Mouse (Mus musculus): Measurements from ENCODE around the gene Kcna10. TPM values are rescaled to one million over a fixed set of nuclear protein-coding genes. Genes with fewer than 3 reads are reported as not detected.

Kcna10 gene
- total RNA-seq, 2 experiments from 2014 or later, result 0.20 TPM; not detected in 1

DNA sequence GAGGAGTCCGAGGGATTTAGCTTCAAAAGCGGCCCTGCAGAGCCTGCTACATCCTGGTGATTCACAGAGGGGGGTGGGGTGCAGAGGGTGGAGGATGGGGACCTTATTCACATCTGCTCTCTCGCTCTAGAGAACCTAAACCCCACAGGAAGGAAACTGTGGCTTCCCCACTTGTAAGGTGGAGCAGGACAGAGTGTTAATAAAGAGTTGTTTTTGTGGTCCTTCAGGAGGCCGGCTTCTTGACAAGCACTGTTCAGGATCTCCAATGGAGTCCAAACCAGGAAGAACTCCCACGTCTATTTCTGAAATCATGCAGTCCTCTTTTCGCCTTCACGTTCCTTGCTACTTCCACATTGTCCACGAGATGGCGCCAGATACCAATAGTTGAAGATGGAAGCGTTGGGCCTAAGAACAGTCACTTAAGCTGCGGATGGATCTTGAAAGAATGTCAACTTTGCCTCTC lies 50.5 kb downstream of the Kcna10 start:
- intact Hi-C loops (cut with DNase I), result loop anchor here (1.0 to 5.0 kb wide), 4 partner anchors 27 to 229 kb away; no protein-coding TSS in a partner anchor
- peak; percentile 84 to 89 for DNase-seq (ENCODE audit: low spot score in 2 of 2)

GRCm38 (mm10) chr3:107233945-107234344 lies 51.1 kb downstream of the Kcna10 start:
- intact Hi-C loops (cut with DNase I), result loop anchor here (1.0 to 5.0 kb wide), 4 partner anchors 27 to 229 kb away; no protein-coding TSS in a partner anchor
- DNase-seq (ENCODE audit: low spot score in 2 of 2), result no peak

GRCm38 (mm10) chr3:107238051-107238450 lies 55.2 kb downstream of the Kcna10 start:
- intact Hi-C loops (cut with DNase I), result no loop called here
- no peak for DNase-seq (ENCODE audit: low spot score in 2 of 2)

DNA sequence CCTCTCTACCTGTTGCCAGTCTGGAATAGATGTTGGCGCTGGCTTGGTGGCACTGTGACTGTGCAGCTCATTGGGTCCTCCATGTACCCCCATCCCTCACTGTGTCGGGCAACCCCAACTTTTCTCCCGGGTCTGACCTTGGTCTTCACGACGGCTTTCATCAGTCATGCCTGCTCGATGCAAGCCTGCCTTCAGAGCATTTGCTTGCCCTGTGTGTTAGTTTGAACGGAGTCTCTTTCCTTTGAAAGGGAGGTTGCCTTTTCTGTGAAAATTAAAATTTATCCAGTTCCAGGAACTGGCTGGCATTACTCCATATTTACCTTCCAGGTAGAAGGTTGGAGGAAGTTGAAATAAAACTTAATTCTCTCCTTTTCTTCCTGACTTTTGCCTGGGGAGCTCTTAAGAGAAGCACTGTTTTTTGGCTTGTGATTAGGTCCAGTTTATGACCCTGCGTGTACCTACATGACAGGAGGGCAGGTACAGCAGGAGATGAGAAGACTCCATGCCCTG lies 55.7 kb downstream of the Kcna10 start:
- intact Hi-C loops (cut with DNase I), result no loop called here
- DNase-seq (ENCODE audit: low spot score in 2 of 2), result no peak

DNA sequence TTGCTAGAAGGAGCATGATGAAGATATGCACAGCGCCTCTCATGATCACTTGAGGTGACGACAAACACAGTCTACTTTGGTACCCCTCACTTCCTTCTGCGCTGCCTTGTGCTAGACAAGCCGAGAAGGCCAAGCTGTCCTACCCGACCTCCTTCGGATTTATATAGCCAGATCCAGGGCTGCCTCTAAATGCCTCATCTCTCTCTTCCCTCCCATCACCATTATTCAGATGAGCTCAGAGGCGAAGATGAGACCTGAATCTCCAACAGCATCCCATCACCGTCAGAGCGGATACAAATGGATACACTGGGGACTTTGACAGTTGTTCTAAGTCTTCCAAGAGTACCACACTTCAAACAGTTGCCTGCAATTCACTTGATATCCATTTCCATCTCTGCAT lies 56.8 kb downstream of the Kcna10 start, which contains the start of gene Prok1:
Gene Prok1, minus strand, starts transcription at position 101 of the 400 bp plus-strand sequence.
- intact Hi-C loops (cut with DNase I), result no loop called here
- no peak for DNase-seq (ENCODE audit: low spot score in 2 of 2)

DNA sequence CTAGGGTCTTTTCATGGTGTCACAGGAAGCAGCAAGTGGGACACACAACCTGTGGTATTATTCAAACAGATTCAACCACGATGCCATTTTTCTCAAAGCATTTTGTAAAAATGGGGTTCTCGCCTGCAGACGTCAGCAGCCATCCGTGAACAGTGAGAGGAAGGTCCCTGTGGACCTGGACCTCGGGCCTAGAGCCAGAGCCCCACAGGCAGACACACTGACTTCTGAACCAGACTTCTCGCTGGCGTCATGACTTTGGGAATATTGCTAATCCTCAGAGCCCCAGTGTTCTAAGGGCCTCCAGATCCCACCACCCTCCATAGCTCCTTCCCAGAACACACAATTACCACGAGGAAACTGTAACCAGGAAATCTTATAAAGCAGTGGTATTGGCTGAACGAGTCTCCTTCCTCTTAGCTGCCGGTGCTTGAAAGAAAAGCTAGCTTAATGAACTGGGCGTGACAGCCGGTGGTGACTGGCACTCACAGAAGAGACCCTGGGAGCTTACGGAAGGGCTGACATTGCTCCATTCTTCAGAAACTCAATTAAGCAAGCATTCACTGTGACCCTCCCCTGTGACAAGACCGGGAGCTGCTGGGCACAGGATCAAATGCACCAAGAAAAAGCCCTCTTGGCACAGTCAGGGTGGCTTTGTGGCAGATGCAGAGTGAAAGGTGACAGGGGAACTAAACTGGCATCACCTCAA lies 58.7 kb downstream of the Kcna10 start:
- intact Hi-C loops (cut with DNase I), result no loop called here
- DNase-seq (ENCODE audit: low spot score in 2 of 2), result no peak

Other genes with a start within 250 kb of the Kcna10 start
- gene Kcna3, start 146.9 kb upstream of the Kcna10 start, total RNA-seq (2021), result 10 to 100 TPM; 30.7 to 31.1 TPM
- 100 to 1,000 TPM; 148 to 155 TPM for gene Kcna2, start 81.9 kb upstream of the Kcna10 start, total RNA-seq (2021)
- gene Cym, start 38.7 kb downstream of the Kcna10 start, total RNA-seq (2021), result not detected
- gene A630076J17Rik, start 47.6 kb downstream of the Kcna10 start, total RNA-seq (2021), result not detected
- gene Prok1, start 56.7 kb downstream of the Kcna10 start, total RNA-seq (2021), result not detected
- 10 to 100 TPM; 64.6 to 66.8 TPM for gene Lamtor5, start 95.8 kb downstream of the Kcna10 start, total RNA-seq (2021)
- gene Slc16a4, start 108.2 kb downstream of the Kcna10 start, total RNA-seq (2021), result 1 to 10 TPM; 1.7 to 2.4 TPM
- 10 to 100 TPM; 24.2 to 30.0 TPM for gene Rbm15, start 150.6 kb downstream of the Kcna10 start, total RNA-seq (2021)